Mouse (Mus musculus): Measurements from ENCODE around the gene Fdxr. TPM values are rescaled to one million over a fixed set of nuclear protein-coding genes. Genes with fewer than 3 reads are reported as not detected.

Fdxr gene
- polyA plus RNA-seq, 2 experiments from 2014 or later: 21.6 to 26.8 TPM

Other genes starting within 250 kb of the Fdxr start
- not detected for gene Cd300ld5, start 239.3 kb downstream of the Fdxr start, polyA plus RNA-seq (2017; shearing (Covaris generic))
- gene Cd300ld3, start 228.6 kb downstream of the Fdxr start, polyA plus RNA-seq (2017; shearing (Covaris generic)): not detected
- under 1 TPM in 1 of 2 experiments, not detected in 1; 0.29 TPM for gene Cd300e, start 214.9 kb downstream of the Fdxr start, polyA plus RNA-seq (2017; shearing (Covaris generic))
- gene Rab37, start 185.6 kb downstream of the Fdxr start, polyA plus RNA-seq (2017; shearing (Covaris generic)): 100 to 1,000 TPM; 156 to 274 TPM
- 1 to 10 TPM in 1 of 2 experiments, under 1 TPM in 1; 0.51 to 1.0 TPM for gene Cd300lf, start 143.1 kb downstream of the Fdxr start, polyA plus RNA-seq (2017; shearing (Covaris generic))
- 100 to 1,000 TPM; 162 to 222 TPM for gene Slc9a3r1, start 113.7 kb downstream of the Fdxr start, polyA plus RNA-seq (2017; shearing (Covaris generic))
- 10 to 100 TPM in 1 of 2 experiments, 1 to 10 TPM in 1; 8.1 to 14.2 TPM for gene Tmem104, start 89.6 kb downstream of the Fdxr start, polyA plus RNA-seq (2017; shearing (Covaris generic))
- 10 to 100 TPM; 12.1 to 18.1 TPM for gene Nat9, start 89.2 kb downstream of the Fdxr start, polyA plus RNA-seq (2017; shearing (Covaris generic))
- not detected for gene Grin2c, start 9.8 kb downstream of the Fdxr start, polyA plus RNA-seq (2017; shearing (Covaris generic))
- gene Fads6, start 20.6 kb upstream of the Fdxr start, polyA plus RNA-seq (2017; shearing (Covaris generic)): 1 to 10 TPM; 1.1 to 1.6 TPM
- not detected for gene Otop2, start 30.1 kb upstream of the Fdxr start, polyA plus RNA-seq (2017; shearing (Covaris generic))
- gene Ush1g, start 45.0 kb upstream of the Fdxr start, polyA plus RNA-seq (2017; shearing (Covaris generic)): not detected
- gene Otop3, start 57.7 kb upstream of the Fdxr start, polyA plus RNA-seq (2017; shearing (Covaris generic)): not detected
- gene Hid1, start 90.7 kb upstream of the Fdxr start, polyA plus RNA-seq (2017; shearing (Covaris generic)): 1 to 10 TPM; 2.4 to 3.9 TPM
- gene Cdr2l, start 104.9 kb upstream of the Fdxr start, polyA plus RNA-seq (2017; shearing (Covaris generic)): not detected
- 100 to 1,000 TPM; 177 to 185 TPM for gene Mrpl58, start 126.7 kb upstream of the Fdxr start, polyA plus RNA-seq (2017; shearing (Covaris generic))
- 100 to 1,000 TPM; 602 to 622 TPM for gene Atp5h, start 142.9 kb upstream of the Fdxr start, polyA plus RNA-seq (2017; shearing (Covaris generic))
- 1 to 10 TPM; 8.3 to 9.1 TPM for gene Kctd2, start 143.1 kb upstream of the Fdxr start, polyA plus RNA-seq (2017; shearing (Covaris generic))
- not detected for gene Trim80, start 163.5 kb upstream of the Fdxr start, polyA plus RNA-seq (2017; shearing (Covaris generic))
- 1 to 10 TPM; 3.5 to 6.5 TPM for gene Slc16a5, start 185.4 kb upstream of the Fdxr start, polyA plus RNA-seq (2017; shearing (Covaris generic))
- gene Armc7, start 198.6 kb upstream of the Fdxr start, polyA plus RNA-seq (2017; shearing (Covaris generic)): 100 to 1,000 TPM in 1 of 2 experiments, 10 to 100 TPM in 1; 79.2 to 132 TPM
- gene Nt5c, start 214.8 kb upstream of the Fdxr start, polyA plus RNA-seq (2017; shearing (Covaris generic)): 100 to 1,000 TPM; 296 to 304 TPM
- 100 to 1,000 TPM; 716 to 764 TPM for gene Jpt1, start 237.3 kb upstream of the Fdxr start, polyA plus RNA-seq (2017; shearing (Covaris generic))